Mouse (Mus musculus): ENCODE results near the gene Tmem229b. TPM values are rescaled to one million over a fixed set of nuclear protein-coding genes. Genes with fewer than 3 reads are reported as not detected.

Gene Tmem229b
- 2.3 and 3.7 TPM in 2 replicates for polyA plus RNA-seq (2015; fragmentation: Nextera tagmentation; extraction: Ambion mirVana)

DNA sequence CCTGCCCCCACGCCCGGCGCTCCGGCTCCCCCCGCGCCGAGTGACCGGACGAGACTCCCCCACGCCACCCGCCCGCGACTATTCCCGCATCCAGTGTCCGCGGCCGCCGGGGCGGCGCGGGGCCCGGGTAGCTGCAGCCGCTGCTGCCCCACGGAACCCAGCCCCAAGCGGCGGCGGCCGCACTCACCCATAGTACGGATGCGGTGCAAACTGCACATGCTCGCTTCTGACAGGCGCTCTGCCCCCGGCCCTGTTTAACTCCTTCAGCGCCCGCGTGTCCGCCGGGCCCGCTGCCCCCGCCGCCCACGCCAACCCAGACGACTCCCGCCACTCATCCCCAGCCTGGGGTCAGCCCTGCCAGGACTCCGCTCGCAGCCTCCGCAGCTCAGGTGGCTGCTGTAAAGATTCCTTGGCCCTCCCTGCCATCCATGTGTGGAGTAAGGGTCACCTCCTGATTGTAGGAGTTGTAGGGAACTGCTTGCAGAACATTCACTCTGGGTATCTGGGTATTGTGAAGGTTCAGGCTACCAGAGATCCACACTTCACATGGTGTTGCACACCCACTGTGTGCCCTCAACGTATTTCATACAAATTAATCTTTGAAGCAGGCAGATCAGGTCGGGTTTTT, at the start of gene Tmem229b:
Gene Tmem229b (minus strand): TSS at position 502 of the 628 bp plus-strand sequence.
- Histone ChIP-seq H3K9ac (ENCODE audit: low read depth, low read length) (peak within 1 kb of the TSS; percentile 72), H3K9me3 (replicated peaks; ENCODE audit: control insufficient read depth, low read length) (no peaks in the 10 kb centered on the region), H3K4me1 (ENCODE audit: control insufficient read depth, low read depth, low read length) (peaks cover 8% of the 10 kb centered on the region; the same call in 1 of the 2 replicates), H3K4me3 (ENCODE audit: low read depth, low read length) (peak within 1 kb of the TSS; percentile 77), H3K36me3 (ENCODE audit: control insufficient read depth, insufficient read depth) (no peaks in the 10 kb centered on the region), H3K4me2 (ENCODE audit: low read depth, low read length) (peak within 1 kb of the TSS; percentile 76), H3K27me3 (ENCODE audit: control insufficient read depth, insufficient read depth, low read depth, low read length) (peaks cover 21% of the 10 kb centered on the region), H3K27ac (ENCODE audit: low read length) (no peak within 1 kb of the TSS)
- WGBS (ENCODE audit: insufficient replicate concordance) = 2% methylated on average over 42 of the region's 49 CpGs
- no peak for ATAC-seq (ENCODE audit: low read depth)

DNA sequence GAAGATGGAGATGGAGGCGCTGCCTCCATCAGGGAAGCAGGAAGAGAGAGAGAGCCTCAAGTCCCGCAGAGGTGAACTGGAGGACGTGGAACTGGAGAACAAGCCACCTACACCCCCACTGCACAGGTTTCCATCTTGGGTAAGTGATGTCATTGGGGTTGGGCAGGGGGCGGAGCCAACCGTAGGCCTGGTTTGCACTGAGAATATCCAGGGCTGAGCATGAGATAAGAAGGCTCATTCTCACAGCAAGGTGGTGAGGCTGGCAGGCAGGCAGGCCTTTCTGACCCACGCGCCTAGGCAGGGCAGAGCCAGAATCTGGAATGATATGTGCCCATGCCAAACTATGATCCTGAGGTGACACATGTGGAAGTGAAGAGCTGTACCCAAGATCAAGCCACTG, 47.8 kb upstream of the Tmem229b start:
- Histone ChIP-seq H3K36me3 (ENCODE audit: control insufficient read depth, insufficient read depth) (no peaks in the 10 kb centered on the region), H3K4me3 (ENCODE audit: low read depth, low read length) (no peak overlapping the region), H3K9ac (ENCODE audit: low read depth, low read length) (no peak overlapping the region), H3K27ac (ENCODE audit: low read length) (no peak overlapping the region), H3K9me3 (replicated peaks; ENCODE audit: control insufficient read depth, low read length) (no peaks in the 10 kb centered on the region), H3K4me2 (ENCODE audit: low read depth, low read length) (no peak overlapping the region), H3K27me3 (ENCODE audit: control insufficient read depth, insufficient read depth, low read depth, low read length) (no peaks in the 10 kb centered on the region), H3K4me1 (ENCODE audit: control insufficient read depth, low read depth, low read length) (no peaks in the 10 kb centered on the region; the same call in 1 of the 2 replicates)
- WGBS (ENCODE audit: insufficient replicate concordance) = 50% methylated on average over 7 of the region's 7 CpGs
- peak; percentile 54; the same call in 1 of the 2 replicates for ATAC-seq (ENCODE audit: low read depth)

DNA sequence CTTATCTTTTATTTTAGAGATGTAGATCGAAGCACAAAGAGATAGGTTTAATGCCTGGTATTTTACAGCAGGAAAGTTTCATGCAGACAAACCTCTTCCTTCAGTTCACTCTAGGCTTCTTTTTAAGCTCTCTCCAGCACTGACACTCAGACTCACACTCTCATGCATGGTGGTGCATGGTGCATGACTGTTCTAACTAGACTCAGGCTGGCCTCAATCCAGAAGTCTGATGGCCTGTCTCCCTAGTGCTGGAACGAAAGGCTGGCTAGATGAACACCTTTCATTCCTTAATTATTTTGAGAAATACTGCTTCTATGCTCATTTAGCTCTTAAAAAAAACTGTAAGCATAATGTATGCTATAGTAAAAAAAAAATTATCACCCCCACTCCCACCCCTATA, 44.6 kb upstream of the Tmem229b start:
- Histone ChIP-seq H3K4me1 (ENCODE audit: control insufficient read depth, low read depth, low read length) (no peaks in the 10 kb centered on the region; the same call in 1 of the 2 replicates), H3K27me3 (ENCODE audit: control insufficient read depth, insufficient read depth, low read depth, low read length) (no peaks in the 10 kb centered on the region), H3K9me3 (replicated peaks; ENCODE audit: control insufficient read depth, low read length) (no peaks in the 10 kb centered on the region), H3K27ac (ENCODE audit: low read length) (no peak overlapping the region), H3K4me2 (ENCODE audit: low read depth, low read length) (no peak overlapping the region), H3K9ac (ENCODE audit: low read depth, low read length) (no peak overlapping the region), H3K4me3 (ENCODE audit: low read depth, low read length) (no peak overlapping the region), H3K36me3 (ENCODE audit: control insufficient read depth, insufficient read depth) (no peaks in the 10 kb centered on the region)
- no peak for ATAC-seq (ENCODE audit: low read depth)
- WGBS (ENCODE audit: insufficient replicate concordance) = 65% methylated on average over 2 of the region's 2 CpGs

DNA sequence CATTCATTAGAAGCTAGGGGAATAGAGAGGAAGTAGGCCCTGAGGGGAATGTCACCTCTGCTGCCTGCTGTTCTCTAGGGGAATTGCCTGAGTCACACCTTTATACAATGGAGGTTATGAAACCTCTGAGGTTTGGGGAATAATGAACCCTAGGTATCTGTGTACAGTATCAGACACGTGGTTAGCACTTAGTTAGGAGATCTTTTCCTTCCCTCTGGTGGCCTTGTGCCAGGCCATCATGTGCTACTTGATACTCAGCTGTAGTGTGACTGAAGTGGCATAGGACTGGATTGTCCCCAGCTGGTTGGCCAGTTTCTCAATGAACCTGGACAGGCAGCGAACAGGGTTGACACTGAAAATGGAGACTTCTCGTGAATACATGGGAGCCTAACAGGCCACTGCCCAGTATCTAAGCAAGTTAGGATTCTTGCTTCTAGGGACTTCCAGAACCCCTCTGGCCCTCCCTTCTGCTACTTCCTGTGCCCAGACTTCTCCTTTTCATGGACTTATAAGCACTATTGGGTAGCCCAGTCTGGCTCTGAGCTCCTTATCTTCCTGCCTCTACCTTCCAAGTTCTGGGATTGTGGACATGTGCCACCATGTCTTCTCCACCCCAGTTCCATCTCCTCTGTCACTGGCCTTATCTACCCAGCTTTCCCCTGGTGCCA, 43.3 kb upstream of the Tmem229b start:
- Histone ChIP-seq H3K4me1 (ENCODE audit: control insufficient read depth, low read depth, low read length) (no peaks in the 10 kb centered on the region; the same call in 1 of the 2 replicates), H3K36me3 (ENCODE audit: control insufficient read depth, insufficient read depth) (no peaks in the 10 kb centered on the region), H3K27me3 (ENCODE audit: control insufficient read depth, insufficient read depth, low read depth, low read length) (no peaks in the 10 kb centered on the region), H3K9me3 (replicated peaks; ENCODE audit: control insufficient read depth, low read length) (no peaks in the 10 kb centered on the region), H3K4me3 (ENCODE audit: low read depth, low read length) (no peak overlapping the region), H3K9ac (ENCODE audit: low read depth, low read length) (no peak overlapping the region), H3K4me2 (ENCODE audit: low read depth, low read length) (no peak overlapping the region), H3K27ac (ENCODE audit: low read length) (no peak overlapping the region)
- ATAC-seq (ENCODE audit: low read depth) = no peak
- WGBS (ENCODE audit: insufficient replicate concordance) = 49% methylated on average over 3 of the region's 3 CpGs

DNA sequence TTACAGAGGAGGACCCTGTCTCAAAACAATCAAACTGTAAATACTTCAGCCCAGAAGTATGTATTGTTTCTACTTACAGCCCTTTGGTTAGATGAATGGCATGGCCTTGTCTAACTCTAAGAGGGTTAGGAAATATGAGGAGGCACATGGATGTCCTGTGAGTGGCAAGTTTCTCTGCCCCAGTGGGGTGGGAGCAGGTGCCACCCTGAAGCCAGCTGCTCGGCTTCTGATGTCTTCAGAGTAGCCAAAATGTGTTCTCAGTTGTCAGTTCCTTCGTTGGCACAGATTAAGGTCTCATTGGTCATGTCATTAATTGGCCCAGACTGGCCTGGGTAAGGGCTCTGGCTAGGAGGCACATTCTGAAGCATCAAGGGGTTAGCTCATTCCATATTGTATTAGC, 42.4 kb upstream of the Tmem229b start:
- Histone ChIP-seq H3K9ac (ENCODE audit: low read depth, low read length) (no peak overlapping the region), H3K4me3 (ENCODE audit: low read depth, low read length) (no peak overlapping the region), H3K27me3 (ENCODE audit: control insufficient read depth, insufficient read depth, low read depth, low read length) (no peaks in the 10 kb centered on the region), H3K36me3 (ENCODE audit: control insufficient read depth, insufficient read depth) (no peaks in the 10 kb centered on the region), H3K4me1 (ENCODE audit: control insufficient read depth, low read depth, low read length) (no peaks in the 10 kb centered on the region), H3K9me3 (replicated peaks; ENCODE audit: control insufficient read depth, low read length) (no peaks in the 10 kb centered on the region), H3K27ac (ENCODE audit: low read length) (no peak overlapping the region), H3K4me2 (ENCODE audit: low read depth, low read length) (no peak overlapping the region)
- no peak for ATAC-seq (ENCODE audit: low read depth)
- WGBS (ENCODE audit: insufficient replicate concordance) = 64% methylated on average over 2 of the region's 2 CpGs

DNA sequence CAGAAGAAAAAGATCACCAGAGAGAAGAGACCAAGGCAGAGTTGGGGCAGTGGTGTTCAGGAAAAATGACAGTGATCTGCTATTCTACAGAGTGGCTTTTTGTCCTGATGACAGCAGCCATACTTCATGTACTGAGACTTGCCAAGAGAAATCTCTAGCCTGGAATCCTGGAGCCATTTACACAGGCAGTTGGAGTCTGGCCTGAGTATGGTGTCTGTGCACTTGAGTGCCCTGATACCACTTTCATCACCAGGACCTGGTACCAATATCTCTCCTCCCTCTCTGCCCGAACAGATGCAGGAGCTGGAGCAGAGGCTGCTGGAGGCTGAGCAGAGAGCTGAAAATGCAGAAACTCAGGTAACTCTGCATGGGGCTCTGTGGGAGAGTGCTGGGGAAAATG, 41.5 kb upstream of the Tmem229b start:
- Histone ChIP-seq H3K4me3 (ENCODE audit: low read depth, low read length) (no peak overlapping the region), H3K36me3 (ENCODE audit: control insufficient read depth, insufficient read depth) (no peaks in the 10 kb centered on the region), H3K4me1 (ENCODE audit: control insufficient read depth, low read depth, low read length) (no peaks in the 10 kb centered on the region), H3K9me3 (replicated peaks; ENCODE audit: control insufficient read depth, low read length) (no peaks in the 10 kb centered on the region), H3K27me3 (ENCODE audit: control insufficient read depth, insufficient read depth, low read depth, low read length) (no peaks in the 10 kb centered on the region), H3K9ac (ENCODE audit: low read depth, low read length) (no peak overlapping the region), H3K27ac (ENCODE audit: low read length) (no peak overlapping the region), H3K4me2 (ENCODE audit: low read depth, low read length) (no peak overlapping the region)
- no peak for ATAC-seq (ENCODE audit: low read depth)
- WGBS (ENCODE audit: insufficient replicate concordance) = 29% methylated on average over 1 of the region's 1 CpGs

DNA sequence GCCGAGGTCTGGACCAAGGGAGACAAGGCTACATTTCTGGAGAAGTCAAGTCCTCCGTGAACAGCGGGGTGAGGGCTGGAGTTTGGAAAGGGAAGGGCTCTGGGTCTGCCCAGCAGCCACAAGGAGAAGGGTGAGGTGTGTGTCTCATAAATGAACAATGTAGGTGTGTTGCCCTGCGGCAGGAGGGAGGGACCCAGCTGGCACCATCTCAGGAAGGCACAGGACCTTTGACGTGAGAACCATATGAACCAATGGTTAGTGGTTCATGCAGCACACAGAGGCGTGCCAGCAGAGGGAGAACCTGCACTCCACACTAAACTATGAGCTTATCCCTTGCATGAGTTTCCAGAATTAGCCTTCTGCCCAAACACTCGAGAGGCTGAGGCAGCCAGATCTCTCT, 39.8 kb upstream of the Tmem229b start:
- WGBS (ENCODE audit: insufficient replicate concordance) = 69% methylated on average over 7 of the region's 7 CpGs
- no peak for ATAC-seq (ENCODE audit: low read depth)
- Histone ChIP-seq H3K4me3 (ENCODE audit: low read depth, low read length) (no peak overlapping the region), H3K27ac (ENCODE audit: low read length) (no peak overlapping the region), H3K4me2 (ENCODE audit: low read depth, low read length) (no peak overlapping the region), H3K36me3 (ENCODE audit: control insufficient read depth, insufficient read depth) (no peaks in the 10 kb centered on the region), H3K9me3 (replicated peaks; ENCODE audit: control insufficient read depth, low read length) (no peaks in the 10 kb centered on the region), H3K9ac (ENCODE audit: low read depth, low read length) (no peak overlapping the region), H3K4me1 (ENCODE audit: control insufficient read depth, low read depth, low read length) (no peaks in the 10 kb centered on the region), H3K27me3 (ENCODE audit: control insufficient read depth, insufficient read depth, low read depth, low read length) (no peaks in the 10 kb centered on the region)

DNA sequence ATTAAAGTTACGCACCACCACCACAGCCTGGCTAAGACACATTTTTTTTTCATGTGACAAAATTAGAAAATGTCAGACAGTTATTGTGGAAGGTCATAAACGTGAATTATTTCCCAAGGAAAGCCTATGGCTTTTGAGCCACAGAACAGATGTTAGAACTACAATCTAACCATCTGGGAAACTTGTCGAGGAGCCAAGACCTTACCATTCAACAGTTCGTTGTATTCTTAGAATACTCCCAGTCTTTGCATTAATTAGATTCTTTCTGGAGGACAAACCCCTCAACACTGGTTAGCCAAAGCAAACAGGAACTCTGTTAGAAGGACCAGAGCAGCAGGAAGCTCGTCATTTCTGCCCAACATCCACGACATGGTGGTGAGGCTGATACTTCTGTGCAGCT, 38.7 kb upstream of the Tmem229b start:
- no peaks in the 10 kb centered on the region for H3K9me3 ChIP-seq (replicated peaks; ENCODE audit: control insufficient read depth, low read length)
- no peaks in the 10 kb centered on the region for H3K36me3 ChIP-seq (ENCODE audit: control insufficient read depth, insufficient read depth)
- no peaks in the 10 kb centered on the region for H3K4me1 ChIP-seq (ENCODE audit: control insufficient read depth, low read depth, low read length)
- 52% methylated on average over 6 of the region's 6 CpGs for WGBS (ENCODE audit: insufficient replicate concordance)
- H3K27ac ChIP-seq (ENCODE audit: low read length) = no peak overlapping the region
- ATAC-seq (ENCODE audit: low read depth) = no peak
- H3K9ac ChIP-seq (ENCODE audit: low read depth, low read length) = no peak overlapping the region
- no peak overlapping the region for H3K4me3 ChIP-seq (ENCODE audit: low read depth, low read length)
- H3K27me3 ChIP-seq (ENCODE audit: control insufficient read depth, insufficient read depth, low read depth, low read length) = no peaks in the 10 kb centered on the region
- H3K4me2 ChIP-seq (ENCODE audit: low read depth, low read length) = no peak overlapping the region

DNA sequence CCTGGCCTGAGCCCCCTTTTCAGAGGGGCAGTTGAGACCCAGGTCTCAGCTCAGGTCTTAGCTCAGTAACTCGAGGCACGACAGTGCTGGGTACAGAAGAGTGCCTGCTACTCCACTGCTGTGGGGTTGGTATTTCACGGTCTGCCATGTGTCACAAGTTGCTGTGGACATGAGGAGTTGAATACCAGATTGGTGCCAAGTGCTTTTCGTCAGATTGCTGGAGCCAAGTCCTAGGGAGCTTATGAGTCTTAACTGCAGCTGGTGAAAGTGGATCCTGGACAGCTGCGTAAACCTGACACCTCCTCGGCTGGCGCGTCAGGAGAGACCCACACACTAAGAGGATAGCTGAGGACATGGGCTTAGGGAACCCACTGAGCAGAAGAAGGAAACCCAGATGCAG, 37.2 kb upstream of the Tmem229b start:
- no peak overlapping the region for H3K27ac ChIP-seq (ENCODE audit: low read length)
- WGBS (ENCODE audit: insufficient replicate concordance) = 77% methylated on average over 8 of the region's 8 CpGs
- no peaks in the 10 kb centered on the region for H3K4me1 ChIP-seq (ENCODE audit: control insufficient read depth, low read depth, low read length)
- H3K9ac ChIP-seq (ENCODE audit: low read depth, low read length) = no peak overlapping the region
- no peaks in the 10 kb centered on the region for H3K27me3 ChIP-seq (ENCODE audit: control insufficient read depth, insufficient read depth, low read depth, low read length)
- H3K4me2 ChIP-seq (ENCODE audit: low read depth, low read length) = no peak overlapping the region
- no peak for ATAC-seq (ENCODE audit: low read depth)
- H3K4me3 ChIP-seq (ENCODE audit: low read depth, low read length) = no peak overlapping the region
- H3K36me3 ChIP-seq (ENCODE audit: control insufficient read depth, insufficient read depth) = no peaks in the 10 kb centered on the region
- no peaks in the 10 kb centered on the region for H3K9me3 ChIP-seq (replicated peaks; ENCODE audit: control insufficient read depth, low read length)
